Mouse (Mus musculus): Measurements from ENCODE around the gene Dcp1a.

GRCm38 (mm10) chr14:30530726-30531269, 51.5 kb downstream of the Dcp1a start:
- no peak for TF ChIP-seq CTCF (IDR thresholded peaks at IDR 0.05; ENCODE audit: low read depth)
- no peak for TF ChIP-seq EP300 (optimal IDR thresholded peaks at IDR 0.05)
